Mouse (Mus musculus): ENCODE results near the gene Ncr1.
"Not testable (repeated sequence)": the region's sequence is repeated elsewhere in the genome, so short reads cannot be mapped to it uniquely, and the experiment has no call there.

Gene Ncr1

DNA sequence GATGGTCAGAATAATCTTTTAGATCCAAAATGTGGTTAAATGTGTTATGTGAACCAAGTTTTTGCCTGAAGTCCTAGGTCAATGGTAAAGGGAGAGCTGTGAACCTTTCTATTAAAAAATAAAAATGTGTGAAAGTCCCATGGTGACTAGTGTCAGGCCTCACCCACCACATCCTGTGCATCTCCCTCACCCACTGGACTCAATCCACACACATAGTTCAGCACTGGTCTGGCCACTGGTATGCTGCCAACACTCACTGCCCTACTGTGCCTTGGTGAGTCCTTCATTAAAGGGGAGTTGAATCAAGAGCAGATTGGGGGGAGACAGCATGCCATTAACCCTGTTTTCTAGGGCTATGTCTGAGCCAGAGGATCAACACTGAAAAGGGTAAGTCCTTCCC lies at the start of gene Ncr1:
Gene Ncr1, plus strand, starts transcription at position 216 of the 400 bp plus-strand sequence.
- DNase-seq (ENCODE audit: low spot score in 2 of 2): no peak

DNA sequence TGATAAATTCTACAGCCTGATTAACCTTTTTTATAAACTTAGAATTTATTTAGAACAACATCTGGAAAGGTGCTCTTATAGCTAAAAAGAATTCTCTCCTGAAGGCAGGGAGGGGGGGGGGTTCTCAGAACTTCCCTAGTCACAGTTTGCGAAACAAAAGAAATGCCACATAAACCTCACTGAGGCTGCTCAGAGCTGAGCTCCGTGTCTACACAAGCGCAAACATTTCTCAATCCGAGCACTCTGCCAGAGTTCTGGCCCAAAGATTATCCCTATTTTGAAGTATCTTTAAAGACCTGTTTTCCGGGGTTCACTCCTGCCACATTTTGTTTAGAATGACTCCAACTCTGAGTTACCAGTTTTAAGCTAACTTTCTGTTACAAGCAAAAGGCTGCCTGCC lies 44.9 kb upstream of the Ncr1 start:
- no peak for DNase-seq (ENCODE audit: low spot score in 2 of 2)

DNA sequence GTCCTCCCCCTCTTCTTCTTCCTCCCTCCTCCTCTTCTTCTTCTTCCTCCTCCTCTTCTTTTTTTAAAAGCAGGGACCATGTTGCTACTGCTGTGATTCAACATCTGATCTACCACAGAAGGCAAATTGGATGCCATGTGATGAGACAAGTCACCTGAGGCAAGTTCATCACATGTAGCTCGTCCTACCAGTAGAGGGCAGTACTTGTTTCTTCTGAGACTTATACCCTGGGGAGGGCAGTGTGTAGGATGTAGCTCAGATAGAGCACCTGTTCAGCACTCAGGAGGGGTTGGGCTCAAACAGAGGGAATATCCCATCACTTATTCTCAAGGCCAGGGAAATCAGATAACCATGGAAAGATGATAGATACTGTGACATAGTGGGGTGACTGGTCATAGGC lies 40.3 kb upstream of the Ncr1 start:
- peak; percentile 4 to 9 for DNase-seq (ENCODE audit: low spot score in 2 of 2)

DNA sequence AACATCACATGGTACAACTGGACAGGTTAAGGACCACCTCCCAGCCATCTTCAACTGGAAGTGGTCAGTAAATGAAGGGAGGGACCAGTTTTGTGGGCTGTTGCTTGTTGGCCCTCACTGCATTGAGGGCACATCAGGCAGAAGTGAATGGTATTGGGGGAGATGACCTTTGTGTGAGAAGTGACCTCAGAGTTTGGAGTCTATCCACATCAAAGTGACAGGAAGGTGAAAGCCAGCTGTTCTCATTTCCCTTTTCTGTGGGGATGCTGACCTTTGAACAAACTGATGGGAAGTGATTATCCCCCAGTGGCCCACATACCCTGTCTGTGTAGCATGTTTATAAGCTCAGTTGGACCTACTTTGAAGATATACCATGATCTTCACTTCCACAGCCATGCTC lies 37.4 kb upstream of the Ncr1 start:
- DNase-seq (ENCODE audit: low spot score in 2 of 2): no peak

DNA sequence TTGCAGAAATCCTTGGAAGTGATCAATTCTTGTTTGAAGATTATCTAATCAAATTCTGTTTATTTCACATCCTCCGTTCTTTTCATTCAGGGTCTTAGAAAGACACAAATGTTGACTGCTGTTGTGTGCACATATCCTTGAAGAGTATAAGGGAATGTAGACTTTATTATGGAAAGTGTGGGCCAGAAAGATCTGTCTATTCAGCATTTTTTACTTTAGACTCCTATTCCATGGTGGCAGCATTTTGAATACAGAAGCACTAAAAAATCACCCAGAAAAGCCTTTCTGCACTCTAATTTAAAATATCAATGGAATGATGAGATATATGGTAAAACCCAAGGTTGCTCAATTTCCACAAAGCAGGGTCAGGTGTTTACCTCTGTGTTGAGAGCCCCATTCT lies 34.1 kb upstream of the Ncr1 start:
- no peak for DNase-seq (ENCODE audit: low spot score in 2 of 2)

DNA sequence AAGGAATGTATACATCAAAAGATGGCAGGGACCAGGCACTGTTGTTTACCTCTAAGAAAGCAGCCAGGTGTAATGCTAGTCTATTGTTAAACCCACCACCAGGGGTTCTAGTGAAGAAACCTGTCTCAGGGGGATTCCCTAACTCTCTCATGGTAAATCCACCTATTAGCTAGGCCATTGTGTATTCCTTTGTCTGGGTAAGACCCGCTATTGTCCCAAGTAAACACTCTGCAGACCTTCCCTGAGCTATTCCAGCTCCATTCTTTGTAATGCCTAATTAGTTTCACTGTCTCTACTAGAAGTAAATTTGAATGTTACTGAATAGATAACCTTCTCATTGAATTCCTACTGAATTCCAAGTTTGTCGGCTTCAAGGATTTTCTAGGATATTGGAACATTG lies 24.4 kb upstream of the Ncr1 start:
- DNase-seq (ENCODE audit: low spot score in 2 of 2): not testable (repeated sequence)

DNA sequence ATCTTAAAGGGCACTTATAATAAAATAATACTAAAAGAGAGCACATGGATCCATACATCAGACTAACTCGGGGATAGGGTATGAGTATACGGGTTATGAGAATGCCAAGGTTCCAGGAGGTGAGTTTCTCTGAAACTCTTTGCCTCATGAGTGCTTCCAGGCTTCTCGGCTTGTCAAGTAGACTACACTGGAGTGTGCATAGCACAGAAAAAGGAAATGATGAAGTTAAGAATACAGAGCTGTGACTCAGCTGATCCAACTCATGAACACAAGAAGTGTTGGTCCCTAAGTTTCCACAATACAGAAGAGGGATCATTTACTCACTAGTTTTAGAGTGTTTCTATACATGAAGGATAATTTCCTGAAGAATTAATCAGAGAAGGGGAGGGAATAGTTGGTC lies 24.0 kb upstream of the Ncr1 start:
- not testable (repeated sequence) for DNase-seq (ENCODE audit: low spot score in 2 of 2)

DNA sequence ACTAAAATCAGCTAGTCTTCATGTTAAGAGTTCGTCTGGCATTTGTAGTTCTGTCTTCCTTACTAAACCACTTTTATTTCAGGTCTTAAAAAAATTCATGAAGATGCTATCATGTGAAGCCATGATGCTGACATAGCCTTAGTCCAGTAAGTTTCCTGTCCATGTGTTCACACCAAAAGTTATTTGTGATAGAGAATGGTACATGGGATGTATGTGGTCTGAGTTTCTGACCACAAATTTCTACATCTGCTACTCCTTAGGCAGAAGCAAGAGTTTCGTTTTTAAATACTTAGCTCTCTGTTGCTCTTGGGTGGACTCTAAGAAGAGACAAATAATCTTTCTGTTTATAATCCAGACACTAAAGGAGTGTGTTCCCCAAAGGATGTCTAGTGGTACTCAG lies 14.2 kb upstream of the Ncr1 start:
- no peak for DNase-seq (ENCODE audit: low spot score in 2 of 2)

DNA sequence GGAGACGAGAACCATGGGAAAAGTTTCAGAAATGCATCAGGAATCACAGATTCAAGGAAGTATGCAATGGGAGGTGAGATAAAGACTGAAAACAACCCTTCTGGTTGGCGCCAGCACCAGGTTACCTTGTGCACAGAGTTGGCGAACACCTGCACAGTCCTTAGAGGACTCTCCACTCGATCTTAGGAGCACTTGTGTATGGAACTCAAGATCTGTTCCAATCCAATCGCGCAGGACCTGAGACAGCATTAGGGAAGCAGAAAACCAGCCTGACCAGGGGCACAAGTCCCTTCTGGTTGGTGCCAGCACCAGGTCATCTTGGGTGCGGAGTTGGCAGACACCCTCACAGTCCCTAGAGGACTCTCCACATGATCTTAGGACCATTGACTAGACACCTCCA lies 36.0 kb downstream of the Ncr1 start:
- DNase-seq (ENCODE audit: low spot score in 2 of 2): no peak
